Mouse (Mus musculus) v-Abl transformed pro-B cells (cell line): ENCODE measurements around the gene Ifna15.
"Not testable (repeated sequence)": the region's sequence is repeated elsewhere in the genome, so short reads cannot be mapped to it uniquely, and the experiment has no call there.

ENCODE experiments used
- in situ Hi-C, 2 experiments: fragments of 400-800 bp; cut with MboI; formaldehyde crosslinking; loops; one replicate each; pipeline ENCODE4 v1.15.1; 2025; ENCODE audit not compliant: unreplicated experiment in 2 of 2

Ifna15 gene

DNA sequence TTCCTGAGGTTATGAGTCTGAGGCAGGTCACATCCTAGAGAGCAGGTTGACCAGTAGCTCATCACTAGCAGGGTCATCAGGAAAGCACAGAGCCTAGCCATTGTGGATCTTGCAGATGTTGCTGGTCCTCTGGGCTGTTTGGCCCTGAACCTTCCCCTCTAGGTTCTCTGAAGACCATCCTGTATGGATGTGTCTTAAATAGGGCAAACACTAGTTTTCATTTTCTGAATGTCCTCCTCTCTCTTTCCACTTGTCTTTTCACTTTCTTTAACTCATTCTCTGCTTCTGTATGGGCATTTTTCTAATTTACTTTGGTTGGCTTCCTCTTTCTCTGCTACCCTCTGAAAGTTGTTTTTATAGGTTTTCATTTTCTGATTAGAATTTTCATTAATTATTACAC, at the start of gene Ifna15:
TSS of gene Ifna15 (minus strand) at position 101 of the 400 bp plus-strand sequence.
- in situ Hi-C loops: not testable (repeated sequence)

GRCm38 (mm10) chr4:88603276-88603675, 45.2 kb upstream of the Ifna15 start, which contains the start of gene Ifna12:
Gene Ifna12 (minus strand): TSS chr4:88603376.
- in situ Hi-C loops: no loop called here

DNA sequence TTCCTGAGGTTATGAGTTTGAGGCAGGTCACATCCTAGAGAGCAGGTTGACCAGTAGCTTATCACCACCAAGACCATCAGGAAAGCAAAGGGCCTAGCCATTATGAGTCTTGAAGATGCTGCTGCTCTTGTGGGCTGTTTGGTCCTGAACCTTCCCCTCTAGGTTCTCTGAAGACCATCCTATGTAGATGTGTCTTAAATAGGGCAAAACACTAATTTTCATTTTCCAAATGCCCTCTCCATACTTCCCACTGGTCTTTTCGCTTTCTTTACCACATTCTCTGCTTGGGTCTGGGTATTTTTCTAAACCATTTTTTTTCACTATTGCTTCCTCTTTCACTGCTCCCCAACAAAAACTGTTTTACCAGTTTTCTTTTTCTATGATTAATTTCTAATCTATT, 34.2 kb upstream of the Ifna15 start, which contains the start of gene Ifna9:
TSS of gene Ifna9 (minus strand) at position 101 of the 400 bp plus-strand sequence.
- in situ Hi-C loops: no loop called here

GRCm38 (mm10) chr4:88571698-88572097, 13.7 kb upstream of the Ifna15 start, which contains the start of gene Ifna14:
Gene Ifna14 (minus strand): TSS chr4:88571798.
- in situ Hi-C loops: no loop called here

DNA sequence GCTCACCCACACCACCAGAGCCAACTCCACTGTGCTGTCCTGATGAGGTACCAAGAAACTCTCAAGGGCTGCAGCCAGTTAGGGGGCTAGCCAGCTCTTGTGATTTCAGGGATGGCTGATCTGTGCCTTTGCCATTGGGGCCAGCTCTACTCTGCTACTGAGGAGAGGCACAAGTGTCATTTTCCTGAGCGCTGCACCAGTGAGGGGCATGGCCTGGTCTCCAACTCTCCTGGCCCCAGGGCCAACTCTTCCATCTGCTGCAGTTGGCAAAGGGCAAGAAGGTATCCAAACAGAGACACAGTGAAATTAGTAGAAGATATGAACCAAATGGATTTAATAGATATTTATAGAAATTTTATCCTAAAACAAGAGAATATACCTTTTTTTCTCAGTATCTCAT, 3.7 kb upstream of the Ifna15 start:
- in situ Hi-C loops: no loop called here

- in situ Hi-C loops: loop anchor here in 1 of 2 experiments (5.0 kb wide), 1 partner anchor 92 kb away; the partner anchor contains the start of gene Ifna13
Measured at GRCm38 (mm10) chr4:88550161-88550945, 7.7 kb downstream of the Ifna15 start.

- in situ Hi-C loops: loop anchor here (10.0 to 25.0 kb wide), 4 partner anchors 203 to 1986 kb away; partner anchors contain the start of gene Saxo1 (in 1 of the 2)
Measured at GRCm38 (mm10) chr4:88547986-88548385, 10.1 kb downstream of the Ifna15 start.

GRCm38 (mm10) chr4:88543649-88544234, 14.3 kb downstream of the Ifna15 start:
- in situ Hi-C loops: loop anchor here (5.0 to 25.0 kb wide), 9 partner anchors 191 to 1981 kb away; partner anchors contain the start of gene Saxo1 (in 1 of the 2)

GRCm38 (mm10) chr4:88537328-88537727, 20.7 kb downstream of the Ifna15 start:
- in situ Hi-C loops: loop anchor here (25.0 kb wide), 2 partner anchors 1575 to 1975 kb away; partner anchors contain the start of gene Saxo1 (in 1 of the 2)

GRCm38 (mm10) chr4:88536640-88537039, 21.4 kb downstream of the Ifna15 start:
- in situ Hi-C loops: loop anchor here (25.0 kb wide), 2 partner anchors 1574 to 1974 kb away; partner anchors contain the start of gene Saxo1 (in 1 of the 2)

DNA sequence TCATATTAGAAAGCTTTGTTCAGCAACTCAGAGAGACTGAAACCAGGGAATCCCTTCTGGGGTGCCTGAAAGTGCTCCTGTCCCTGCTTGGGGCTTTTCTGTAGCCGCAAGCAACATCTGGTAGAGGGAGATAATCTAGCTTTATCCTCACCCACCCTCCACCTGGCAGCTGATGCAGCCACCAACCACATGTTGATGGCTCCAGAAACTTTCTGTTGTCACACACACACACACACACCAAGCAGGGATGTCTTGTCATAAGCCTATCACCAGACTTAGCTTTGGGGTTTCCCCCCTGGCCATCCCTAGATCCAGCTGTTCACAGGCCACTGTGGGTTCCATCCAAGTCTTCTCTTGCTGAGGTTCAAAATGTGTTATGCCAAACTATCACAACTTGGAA, 22.3 kb downstream of the Ifna15 start:
- in situ Hi-C loops: loop anchor here (25.0 kb wide), 2 partner anchors 1573 to 1973 kb away; partner anchors contain the start of gene Saxo1 (in 1 of the 2)

GRCm38 (mm10) chr4:88534903-88535302, 23.1 kb downstream of the Ifna15 start:
- in situ Hi-C loops: loop anchor here (25.0 kb wide), 2 partner anchors 1573 to 1973 kb away; partner anchors contain the start of gene Saxo1 (in 1 of the 2)

DNA sequence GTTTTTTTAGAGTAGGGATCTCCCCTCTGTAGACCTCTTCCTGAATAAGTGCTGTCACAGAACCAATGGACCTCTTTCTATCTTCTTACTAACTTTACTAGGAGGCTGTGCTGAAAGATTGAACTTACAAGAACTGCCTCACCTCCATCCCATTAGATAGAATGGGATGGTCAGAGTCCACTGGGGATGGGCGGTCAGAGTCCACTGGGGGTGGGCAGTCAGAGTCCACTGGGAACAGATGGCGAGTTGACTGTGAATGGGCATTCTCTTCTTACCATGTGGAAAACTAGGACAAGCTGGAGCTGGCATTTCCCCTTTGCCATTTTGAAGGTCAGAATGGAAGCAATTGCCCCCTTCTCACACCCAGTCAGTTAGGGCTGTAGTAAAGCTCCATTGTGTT, 24.5 kb downstream of the Ifna15 start:
- in situ Hi-C loops: loop anchor here (25.0 kb wide), 2 partner anchors 1571 to 1971 kb away; partner anchors contain the start of gene Saxo1 (in 1 of the 2)

DNA sequence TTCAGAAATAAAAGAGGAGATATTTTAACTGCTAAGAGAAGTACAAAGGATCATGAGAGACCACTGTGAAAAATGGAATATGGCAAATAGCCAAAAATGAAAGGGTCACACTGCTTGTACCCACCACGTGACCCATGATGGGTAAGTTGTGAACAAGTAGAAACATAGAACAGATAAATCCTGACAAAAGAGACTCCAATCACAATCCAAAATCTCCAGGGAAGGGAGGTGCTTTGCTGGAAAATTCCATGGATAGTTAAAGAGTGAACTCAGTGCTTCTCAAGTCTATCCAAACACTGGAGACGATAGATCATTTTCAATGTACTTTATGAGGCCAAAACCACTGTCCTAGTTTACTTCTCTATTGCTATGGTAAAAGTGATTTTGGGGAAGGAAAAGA, 27.2 kb downstream of the Ifna15 start:
- in situ Hi-C loops: loop anchor here (25.0 kb wide), 2 partner anchors 1569 to 1969 kb away; partner anchors contain the start of gene Saxo1 (in 1 of the 2)

DNA sequence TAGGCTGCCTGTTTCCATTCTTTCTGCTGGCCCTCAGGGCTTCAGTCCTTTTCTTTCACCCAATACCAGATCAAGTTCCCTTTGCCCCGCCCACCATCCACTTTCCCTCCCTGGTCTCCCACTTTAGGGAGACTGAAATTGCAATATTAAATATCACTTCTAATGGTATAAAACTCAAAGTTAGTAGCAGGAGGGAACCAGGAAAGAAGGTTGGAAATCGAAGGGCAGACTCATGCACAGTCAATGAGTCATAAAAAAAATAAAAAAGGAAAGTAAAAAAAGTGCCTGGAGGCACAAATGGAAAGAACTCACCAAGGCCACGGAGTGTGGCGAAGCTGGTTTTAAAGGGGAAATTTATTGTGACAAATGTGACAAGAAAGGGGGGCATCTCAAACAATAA, 27.8 kb downstream of the Ifna15 start:
- in situ Hi-C loops: loop anchor here (25.0 kb wide), 2 partner anchors 1568 to 1968 kb away; partner anchors contain the start of gene Saxo1 (in 1 of the 2)

DNA sequence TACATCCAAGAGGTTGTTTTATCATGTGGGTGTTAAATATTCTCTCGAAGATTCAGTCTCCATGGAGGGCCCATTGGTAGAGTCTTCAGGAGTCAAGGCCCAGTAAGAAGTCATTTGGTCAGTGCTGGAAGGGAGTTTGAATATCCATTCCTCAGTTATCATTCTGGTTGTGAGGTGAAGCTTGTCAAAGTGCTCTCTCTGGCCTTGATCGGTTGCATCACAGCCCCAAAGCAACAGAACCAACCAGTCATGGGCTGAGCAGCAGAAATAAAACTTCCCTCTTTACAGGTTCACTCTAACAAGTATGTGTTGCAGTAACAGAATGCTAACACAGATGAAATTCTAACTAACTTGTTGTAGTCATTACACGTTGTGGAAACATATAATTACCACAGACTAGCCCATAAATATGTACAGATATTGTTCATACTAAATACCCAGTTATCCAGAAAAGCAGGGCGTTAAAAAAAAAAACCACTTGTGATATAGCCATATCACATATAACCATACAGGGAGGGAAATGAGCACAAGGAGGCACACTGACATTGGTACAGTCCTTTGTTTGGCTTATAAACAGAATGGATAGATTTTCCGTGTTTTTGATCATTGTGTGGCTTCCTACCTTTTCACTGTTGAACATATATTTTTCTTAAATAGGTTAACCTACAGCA, 31.5 kb downstream of the Ifna15 start:
- in situ Hi-C loops: loop anchor here (25.0 kb wide), 2 partner anchors 1564 to 1964 kb away; partner anchors contain the start of gene Saxo1 (in 1 of the 2)

- in situ Hi-C loops: loop anchor here (25.0 kb wide), 2 partner anchors 1563 to 1963 kb away; partner anchors contain the start of gene Saxo1 (in 1 of the 2)
Measured at GRCm38 (mm10) chr4:88525393-88525792, 32.7 kb downstream of the Ifna15 start.

DNA sequence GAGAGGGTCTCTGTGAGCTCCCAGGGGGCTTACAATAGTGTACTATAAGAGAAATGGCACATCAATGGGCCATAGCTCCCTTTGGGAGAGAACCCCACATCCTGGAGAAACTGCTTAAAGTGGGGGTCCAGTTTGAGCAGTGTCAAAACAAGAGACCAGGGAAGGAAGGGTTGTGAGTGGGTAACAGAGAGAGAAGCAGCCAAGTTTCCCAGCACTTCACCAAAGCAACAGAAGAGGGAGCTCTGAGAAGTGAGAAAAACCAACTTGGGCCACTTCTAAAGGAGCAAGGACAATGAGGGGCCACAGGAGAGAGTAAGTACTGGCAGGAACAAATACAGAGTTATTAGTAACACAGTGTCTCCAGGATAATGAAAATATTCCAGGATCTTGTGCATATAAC, 34.8 kb downstream of the Ifna15 start:
- in situ Hi-C loops: no loop called here

DNA sequence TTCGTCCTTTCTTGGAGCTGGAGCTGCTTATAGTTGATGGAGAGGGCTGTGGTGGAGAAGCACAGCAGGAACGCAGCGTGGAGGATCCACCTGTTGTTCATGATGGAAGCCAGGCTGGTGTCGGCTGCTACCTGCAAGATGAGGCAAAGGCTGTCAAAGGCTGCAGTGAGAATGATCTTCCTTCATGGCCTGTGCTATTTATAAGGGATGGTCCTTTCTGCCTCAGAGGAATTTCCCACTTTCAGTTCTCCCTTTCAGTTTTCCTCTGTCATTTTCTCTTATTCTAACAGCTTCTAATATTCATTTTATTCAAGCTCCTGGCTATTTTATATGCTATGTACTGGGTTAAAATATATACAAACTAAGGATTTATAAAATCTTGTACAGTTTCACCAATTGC, 35.4 kb downstream of the Ifna15 start, which contains the start of gene Ifnb1:
TSS of gene Ifnb1 (minus strand) at position 101 of the 400 bp plus-strand sequence.
- in situ Hi-C loops: no loop called here

DNA sequence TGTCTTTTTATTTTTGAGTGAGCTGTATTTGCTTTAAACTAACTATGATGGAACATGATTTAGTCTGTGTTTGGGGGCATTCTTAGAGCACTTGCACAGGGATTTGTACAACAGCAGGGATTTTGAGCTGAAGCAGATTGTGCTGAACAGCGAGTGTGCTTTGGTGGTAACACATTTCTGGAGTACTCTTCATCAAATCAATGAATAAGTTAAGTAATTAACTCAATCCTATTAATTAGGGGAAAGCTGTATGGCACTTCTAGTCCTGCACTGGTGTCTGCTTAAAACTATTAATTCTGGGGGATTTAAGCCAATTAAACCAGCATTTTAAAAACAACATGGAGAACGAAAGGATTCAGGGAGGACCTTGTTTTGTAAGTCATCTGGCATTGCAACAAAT, 40.1 kb downstream of the Ifna15 start:
- in situ Hi-C loops: no loop called here
